In the genomic region with DNA sequence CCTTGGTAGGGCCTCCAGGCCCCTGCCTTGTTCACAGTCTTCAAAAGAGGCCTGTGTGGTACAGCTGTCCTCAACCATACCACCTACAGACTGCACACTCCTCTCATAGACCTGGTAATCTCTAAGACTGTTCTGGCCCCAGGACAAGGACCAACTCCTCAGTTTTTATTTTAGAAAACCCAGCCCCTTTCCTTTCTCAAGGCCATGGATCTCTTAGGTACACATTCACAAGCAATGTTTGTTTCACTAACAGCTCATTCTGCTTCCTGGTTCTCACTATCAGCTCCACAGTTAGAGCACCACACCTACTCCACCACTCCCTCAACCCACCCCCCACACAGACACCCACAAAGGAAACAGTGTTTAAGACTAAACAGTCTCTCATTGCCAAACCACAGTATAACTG, we compare ENCODE assay signal across 11 mouse cellular contexts. TPM values are rescaled to one million over a fixed set of nuclear protein-coding genes. Genes with fewer than 3 reads are reported as not detected.
DNase-seq lines count a peak whose midpoint lies in the region; ATAC-seq and TF ChIP-seq lines count a peak whose summit lies in the region.
"Had no signal": no experiment of that assay in that cellular context is flagged by ENCODE, and none has a peak within 500 bp of the region (broad histone marks: within the 10 kb centered on the region; RNA-seq: fewer than 3 reads in every experiment).

No protein-coding gene starts in this region.

- no peak for TF ChIP-seq POLR2A in spleen, adult 2 months (IDR thresholded peaks at IDR 0.05; ENCODE audit: low read depth, low read length)

- peak in 1 of 2 experiments; percentile 15 for DNase-seq in spleen, adult 2 months (ENCODE audit: low read depth in 1 of 2, low spot score in 2 of 2)
- no peak for DNase-seq in spleen, adult 18-20 months
- peak; percentile 74 for DNase-seq in naive thymus-derived CD4-positive, alpha-beta T cell, adult 2 months (ENCODE audit: low read depth)
- no peak for DNase-seq in gastrocnemius, adult 8-10 months (ENCODE audit: low spot score in 2 of 2)
- DNase-seq in left cerebral cortex, adult 9 months (ENCODE audit: low spot score in 2 of 2), result no peak
- no peak for DNase-seq in yolk sac, embryonic 10.5 days (ENCODE audit: low spot score)
- DNase-seq in heart, postnatal 4 days, result no peak
- DNase-seq: right cerebral cortex, postnatal 4 days had no signal

- ATAC-seq in intestine, embryonic 16.5 days, result peak; percentile 95

- H3K4me1 ChIP-seq in spleen, adult 2 months (ENCODE audit: control insufficient read depth, insufficient read depth, insufficient read length), result no peaks in the 10 kb centered on the region
- no peaks in the 10 kb centered on the region for H3K4me1 ChIP-seq in intestine, embryonic 16.5 days (ENCODE audit: control insufficient read depth, insufficient read depth, low read length)
- H3K4me1 ChIP-seq: hindbrain, embryonic 12.5 days had no signal

- no peaks in the 10 kb centered on the region for H3K9me3 ChIP-seq in intestine, embryonic 16.5 days (ENCODE audit: control insufficient read depth, low read length)
- H3K9me3 ChIP-seq: hindbrain, embryonic 12.5 days had no signal

- H3K27ac ChIP-seq in spleen, adult 2 months (ENCODE audit: insufficient read depth, low read length), result peak overlapping the region; percentile 87
- H3K27ac ChIP-seq in intestine, embryonic 16.5 days (ENCODE audit: low read length), result peak overlapping the region; percentile 71
- H3K27ac ChIP-seq: hindbrain, embryonic 12.5 days; macrophage had no signal

- H3K4me3 ChIP-seq in spleen, adult 2 months (ENCODE audit: extremely low read depth, insufficient read depth, insufficient read length), result no peak overlapping the region
- no peak overlapping the region for H3K4me3 ChIP-seq in intestine, embryonic 16.5 days (ENCODE audit: low read length)
- H3K4me3 ChIP-seq: hindbrain, embryonic 12.5 days had no signal

- no peak for TF ChIP-seq CTCF in spleen, adult 2 months (IDR thresholded peaks at IDR 0.05; ENCODE audit: extremely low read depth, insufficient read depth, insufficient read length, insufficient replicate concordance)

- no peaks in the 10 kb centered on the region for H3K27me3 ChIP-seq in spleen, adult 2 months (ENCODE audit: control insufficient read depth, insufficient read depth, low read length)
- H3K27me3 ChIP-seq in intestine, embryonic 16.5 days (replicated peaks; ENCODE audit: control insufficient read depth, insufficient read depth, low read length), result no peaks in the 10 kb centered on the region
- H3K27me3 ChIP-seq: hindbrain, embryonic 12.5 days had no signal

- no peak overlapping the region for H3K4me2 ChIP-seq in intestine, embryonic 16.5 days (ENCODE audit: low read depth, low read length)
- H3K4me2 ChIP-seq: hindbrain, embryonic 12.5 days had no signal

- H3K36me3 ChIP-seq in spleen, adult 2 months (ENCODE audit: control insufficient read depth, insufficient read depth, low read length), result 0 out of 2 replicates have a peak, but pooled peaks cover 1% of the 10 kb centered on the region
- no peaks in the 10 kb centered on the region for H3K36me3 ChIP-seq in intestine, embryonic 16.5 days (ENCODE audit: control insufficient read depth, insufficient read depth, low read length)
- H3K36me3 ChIP-seq: hindbrain, embryonic 12.5 days had no signal

- no peak overlapping the region for H3K9ac ChIP-seq in intestine, embryonic 16.5 days (ENCODE audit: low read depth, low read length)
- H3K9ac ChIP-seq: hindbrain, embryonic 12.5 days had no signal

RNA-seq across cellular contexts. Expression of a gene that starts 34.9 kb away (rescaled TPM):
- 8.1 and 9.6 TPM in 2 replicates for polyA plus RNA-seq in spleen, adult 2 months (2012; rRNA removed)
- polyA plus RNA-seq in intestine, embryonic 16.5 days (2015; fragmentation: Nextera tagmentation; extraction: Ambion mirVana), result 4.0 and 4.2 TPM in 2 replicates
- total RNA-seq in gastrocnemius, adult 8-10 months (2022), result 1 to 10 TPM in 2 of 4 experiments, under 1 TPM in 2; 0.75 to 1.4 (median 1.1) TPM
- 1 to 10 TPM in 1 of 2 experiments, under 1 TPM in 1; 0.62 to 1.3 TPM for total RNA-seq in heart, postnatal 4 days (2021)
- polyA plus RNA-seq: macrophage had no signal

RNA-seq across cellular contexts. Expression of a gene that starts 35.2 kb away (rescaled TPM):
- 13.1 TPM in 2 replicates for polyA plus RNA-seq in spleen, adult 2 months (2012; rRNA removed)
- polyA plus RNA-seq in intestine, embryonic 16.5 days (2015; fragmentation: Nextera tagmentation; extraction: Ambion mirVana), result 25.8 and 29.8 TPM in 2 replicates
- 10 to 100 TPM; 25.7 to 34.5 (median 30.1) TPM for total RNA-seq in gastrocnemius, adult 8-10 months (2022)
- 10 to 100 TPM; 27.4 TPM for total RNA-seq in heart, postnatal 4 days (2021)

RNA-seq across cellular contexts. Expression of a gene that starts 39.7 kb away (rescaled TPM):
- 9.9 and 11.3 TPM in 2 replicates for polyA plus RNA-seq in spleen, adult 2 months (2012; rRNA removed)
- polyA plus RNA-seq in intestine, embryonic 16.5 days (2015; fragmentation: Nextera tagmentation; extraction: Ambion mirVana), result 143 and 158 TPM in 2 replicates
- 1 to 10 TPM; 5.2 to 6.2 (median 5.6) TPM for total RNA-seq in gastrocnemius, adult 8-10 months (2022)
- 10 to 100 TPM; 17.3 to 18.2 TPM for total RNA-seq in heart, postnatal 4 days (2021)

RNA-seq across cellular contexts. Expression of a gene that starts 58.1 kb away (rescaled TPM):
- 0.04 TPM in 2 replicates for polyA plus RNA-seq in spleen, adult 2 months (2012; rRNA removed)
- polyA plus RNA-seq in intestine, embryonic 16.5 days (2015; fragmentation: Nextera tagmentation; extraction: Ambion mirVana), result 0.77 and 1.3 TPM in 2 replicates
- 1 to 10 TPM; 2.8 to 4.8 (median 3.3) TPM for total RNA-seq in gastrocnemius, adult 8-10 months (2022)
- 10 to 100 TPM; 60.5 to 63.8 TPM for total RNA-seq in heart, postnatal 4 days (2021)
- polyA plus RNA-seq: macrophage had no signal
